Mouse (Mus musculus) embryonic facial prominence, embryonic 10.5 days (tissue): Measurements from ENCODE around the gene Jag2. TPM values are rescaled to one million over a fixed set of nuclear protein-coding genes. Genes with fewer than 3 reads are reported as not detected.

Experiments
- microRNA-seq: library from miRNA; unstranded; fragments of <30 nt; microRNA quantifications from one replicate; pipeline ENCODE4, GENCODE M21; 2017
- polyA plus RNA-seq: library from polyadenylated mRNA; unstranded; fragments of >200 nt; fragmentation: Nextera tagmentation; extraction: Ambion mirVana; gene quantifications from 2 replicates; pipeline ENCODE4 v1.2.1, GENCODE M21; 2016

Gene Jag2
- polyA plus RNA-seq, 1 experiment from 2014 or later, result 5.3 TPM

Small RNA genes lying within 50 kb of the gene (microRNA-seq; reads per million reads assigned to microRNA genes)
- gene Mir6941, result not detected

Other genes with a start within 250 kb of the Jag2 start
- 9.7 and 10.6 TPM in 2 replicates for gene Cep170b, start 209.3 kb downstream of the Jag2 start, polyA plus RNA-seq
- 3.9 and 4.6 TPM in 2 replicates for gene Pld4, start 169.1 kb downstream of the Jag2 start, polyA plus RNA-seq
- gene Ahnak2, start 127.1 kb downstream of the Jag2 start, polyA plus RNA-seq, result 0.04 and 0.20 TPM in 2 replicates
- gene Clba1, start 120.8 kb downstream of the Jag2 start, polyA plus RNA-seq, result 9.3 and 10.1 TPM in 2 replicates
- gene Cdca4, start 100.4 kb downstream of the Jag2 start, polyA plus RNA-seq, result 180 and 183 TPM in 2 replicates
- 0.30 TPM in 1 of 2 replicates, not detected in the other for gene Gpr132, start 61.5 kb downstream of the Jag2 start, polyA plus RNA-seq
- 78.1 and 83.8 TPM in 2 replicates for gene Nudt14, start 12.3 kb upstream of the Jag2 start, polyA plus RNA-seq
- gene Btbd6, start 46.7 kb upstream of the Jag2 start, polyA plus RNA-seq, result 22.3 and 23.0 TPM in 2 replicates
- gene Brf1, start 70.9 kb upstream of the Jag2 start, polyA plus RNA-seq, result 59.8 and 60.9 TPM in 2 replicates
- gene Pacs2, start 84.7 kb upstream of the Jag2 start, polyA plus RNA-seq, result 13.7 and 14.3 TPM in 2 replicates
- not detected in 2 replicates for gene Tex22, start 144.7 kb upstream of the Jag2 start, polyA plus RNA-seq
- 20.3 and 21.0 TPM in 2 replicates for gene Mta1, start 168.5 kb upstream of the Jag2 start, polyA plus RNA-seq
- gene Crip2, start 210.5 kb upstream of the Jag2 start, polyA plus RNA-seq, result 91.8 and 96.4 TPM in 2 replicates
- gene Crip1, start 216.5 kb upstream of the Jag2 start, polyA plus RNA-seq, result 53.6 and 57.1 TPM in 2 replicates
- gene Tedc1, start 226.6 kb upstream of the Jag2 start, polyA plus RNA-seq, result 57.5 and 59.4 TPM in 2 replicates